Mouse (Mus musculus): ENCODE data around the gene Gm20388. TPM values are rescaled to one million over a fixed set of nuclear protein-coding genes. Genes with fewer than 3 reads are reported as not detected.

Gene Gm20388
- polyA plus RNA-seq, 1 experiment from 2014 or later: not detected

DNA sequence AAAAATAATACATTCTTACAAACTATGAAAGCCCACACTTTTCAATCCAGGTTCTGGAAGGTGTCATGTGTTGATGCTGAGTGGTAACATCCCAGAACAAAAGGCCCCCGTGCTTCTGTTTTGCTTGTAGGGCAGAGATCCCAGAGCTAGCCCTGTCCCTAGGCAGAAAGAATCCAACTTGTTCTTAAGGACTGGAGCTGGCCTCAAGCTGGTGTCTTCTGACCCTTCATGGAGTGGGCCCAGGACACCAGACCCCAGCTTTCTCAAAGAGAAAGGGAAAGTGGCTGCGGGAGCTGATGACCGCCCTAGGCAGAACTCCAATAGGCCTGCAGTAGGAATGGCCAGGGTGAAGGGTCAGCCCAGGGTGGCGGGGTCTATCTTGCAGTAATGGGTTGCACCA lies 86.6 kb downstream of the Gm20388 start:
- WGBS: 76% methylated on average over 4 of the region's 4 CpGs
- Histone ChIP-seq H3K4me2 (no peak overlapping the region), H3K27me3 (peaks cover 23% of the 10 kb centered on the region), H3K36me3 (no peaks in the 10 kb centered on the region), H3K4me1 (peaks cover 45% of the 10 kb centered on the region), H3K9ac (no peak overlapping the region), H3K9me3 (no peaks in the 10 kb centered on the region), H3K27ac (no peak overlapping the region), H3K4me3 (no peak overlapping the region)
- ATAC-seq (ENCODE audit: insufficient number of reproducible peaks, insufficient read depth, low FRiP score, low TSS enrichment, low read depth): no peak

DNA sequence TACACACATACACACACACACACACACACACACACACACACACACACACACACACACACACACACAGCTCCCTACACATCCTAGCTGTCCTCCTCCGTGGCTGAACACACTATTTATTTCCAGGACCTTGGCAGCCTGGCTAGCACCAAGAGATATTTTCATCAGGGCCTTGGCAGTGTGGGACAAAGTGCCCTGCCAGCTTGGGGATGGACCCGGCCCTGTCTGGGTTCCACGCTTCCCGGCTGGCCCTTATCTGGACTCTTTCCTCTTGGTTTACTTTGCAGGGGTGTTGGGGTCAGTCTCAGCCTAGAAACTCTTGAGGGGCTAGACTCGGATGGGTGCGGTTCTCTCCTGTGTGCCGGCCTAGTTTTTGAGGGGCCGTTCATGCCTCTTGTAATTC lies 89.8 kb downstream of the Gm20388 start:
- Histone ChIP-seq H3K4me3 (no peak overlapping the region), H3K4me2 (no peak overlapping the region), H3K27ac (no peak overlapping the region), H3K36me3 (no peaks in the 10 kb centered on the region), H3K9ac (no peak overlapping the region), H3K4me1 (peaks cover 31% of the 10 kb centered on the region), H3K9me3 (no peaks in the 10 kb centered on the region), H3K27me3 (no peaks in the 10 kb centered on the region)
- WGBS: 66% methylated on average over 8 of the region's 8 CpGs
- no peak for ATAC-seq (ENCODE audit: insufficient number of reproducible peaks, insufficient read depth, low FRiP score, low TSS enrichment, low read depth)

- no peaks in the 10 kb centered on the region for H3K36me3 ChIP-seq
- H3K4me3 ChIP-seq: no peak overlapping the region
- peaks cover 25% of the 10 kb centered on the region for H3K4me1 ChIP-seq
- WGBS: 69% methylated on average over 7 of the region's 7 CpGs
- no peak overlapping the region for H3K4me2 ChIP-seq
- H3K27me3 ChIP-seq: no peaks in the 10 kb centered on the region
- no peaks in the 10 kb centered on the region for H3K9me3 ChIP-seq
- ATAC-seq (ENCODE audit: insufficient number of reproducible peaks, insufficient read depth, low FRiP score, low TSS enrichment, low read depth): no peak
- H3K27ac ChIP-seq: no peak overlapping the region
- no peak overlapping the region for H3K9ac ChIP-seq
Measured at GRCm38 (mm10) chr8:120001712-120002111, 91.1 kb downstream of the Gm20388 start.

GRCm38 (mm10) chr8:120002348-120002747 lies 91.7 kb downstream of the Gm20388 start:
- Histone ChIP-seq H3K4me3 (no peak overlapping the region), H3K9me3 (no peaks in the 10 kb centered on the region), H3K4me2 (no peak overlapping the region), H3K36me3 (no peaks in the 10 kb centered on the region), H3K9ac (no peak overlapping the region), H3K4me1 (peaks cover 23% of the 10 kb centered on the region; the same call in 1 of the 2 replicates), H3K27me3 (no peaks in the 10 kb centered on the region), H3K27ac (no peak overlapping the region)
- no peak for ATAC-seq (ENCODE audit: insufficient number of reproducible peaks, insufficient read depth, low FRiP score, low TSS enrichment, low read depth)
- WGBS: 42% methylated on average over 9 of the region's 9 CpGs

- ATAC-seq (ENCODE audit: insufficient number of reproducible peaks, insufficient read depth, low FRiP score, low TSS enrichment, low read depth): no peak
- no peaks in the 10 kb centered on the region for H3K9me3 ChIP-seq
- no peak overlapping the region for H3K9ac ChIP-seq
- 36% methylated on average over 14 of the region's 14 CpGs for WGBS
- no peaks in the 10 kb centered on the region for H3K36me3 ChIP-seq
- no peak overlapping the region for H3K4me3 ChIP-seq
- no peak overlapping the region for H3K4me2 ChIP-seq
- no peaks in the 10 kb centered on the region for H3K27me3 ChIP-seq
- no peak overlapping the region for H3K27ac ChIP-seq
- peaks cover 23% of the 10 kb centered on the region; the same call in 1 of the 2 replicates for H3K4me1 ChIP-seq
Measured at GRCm38 (mm10) chr8:120004154-120004702, 93.6 kb downstream of the Gm20388 start.

GRCm38 (mm10) chr8:120004705-120005381 lies 94.2 kb downstream of the Gm20388 start:
- Histone ChIP-seq H3K36me3 (no peaks in the 10 kb centered on the region), H3K27me3 (no peaks in the 10 kb centered on the region), H3K9me3 (no peaks in the 10 kb centered on the region), H3K4me3 (no peak overlapping the region), H3K9ac (no peak overlapping the region), H3K4me2 (no peak overlapping the region), H3K27ac (no peak overlapping the region), H3K4me1 (peaks cover 23% of the 10 kb centered on the region; the same call in 1 of the 2 replicates)
- no peak for ATAC-seq (ENCODE audit: insufficient number of reproducible peaks, insufficient read depth, low FRiP score, low TSS enrichment, low read depth)
- WGBS: 51% methylated on average over 2 of the region's 2 CpGs

DNA sequence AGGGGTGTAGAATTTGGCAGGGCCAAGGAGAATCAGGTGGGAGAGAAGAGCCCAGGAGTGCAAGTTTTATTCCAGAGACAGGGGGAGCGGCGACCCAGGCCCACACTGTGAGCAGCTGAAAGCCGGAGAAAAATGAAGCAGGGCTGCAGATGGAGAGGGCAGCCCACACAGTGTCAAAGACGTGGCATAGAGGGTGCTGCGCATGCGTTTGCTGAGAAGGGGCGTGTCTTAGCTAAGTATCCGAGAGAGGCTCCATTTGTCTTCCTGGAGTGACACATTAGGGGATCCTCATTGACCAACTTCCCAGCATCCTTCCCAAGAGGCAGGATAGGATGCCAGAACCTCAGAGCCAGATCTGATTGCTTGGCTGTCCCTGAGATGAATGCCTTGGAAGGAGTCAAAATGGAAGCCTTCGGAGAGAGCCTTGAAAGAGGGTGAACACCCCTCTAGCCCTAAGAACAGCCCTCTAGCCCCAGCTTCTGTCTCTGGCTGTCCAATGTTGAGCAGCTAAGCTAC lies 96.1 kb downstream of the Gm20388 start:
- no peak for ATAC-seq (ENCODE audit: insufficient number of reproducible peaks, insufficient read depth, low FRiP score, low TSS enrichment, low read depth)
- Histone ChIP-seq H3K27me3 (no peaks in the 10 kb centered on the region), H3K9me3 (no peaks in the 10 kb centered on the region), H3K4me3 (no peak overlapping the region), H3K4me1 (0 out of 2 replicates have a peak, but pooled peaks cover 17% of the 10 kb centered on the region), H3K9ac (no peak overlapping the region), H3K36me3 (no peaks in the 10 kb centered on the region), H3K27ac (no peak overlapping the region), H3K4me2 (no peak overlapping the region)
- 47% methylated on average over 9 of the region's 9 CpGs for WGBS

DNA sequence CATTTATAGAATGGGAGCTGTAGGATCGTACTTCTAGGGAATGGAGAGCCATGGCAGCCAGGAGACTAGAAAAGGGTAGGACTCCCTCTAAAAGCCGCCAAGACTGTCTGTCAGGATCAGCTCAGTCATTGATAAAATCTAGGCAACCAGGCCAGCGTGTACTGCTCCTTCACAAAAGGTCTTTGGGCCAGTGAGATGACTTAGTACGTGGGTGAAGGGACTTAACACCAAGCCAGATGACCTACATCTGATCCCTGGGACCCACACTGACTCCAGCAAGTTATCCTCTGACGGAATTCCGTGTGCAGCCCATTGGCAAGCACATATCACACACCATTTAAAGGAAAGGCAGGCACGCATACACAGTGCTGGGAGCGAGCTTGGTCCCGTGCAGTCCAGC lies 96.5 kb downstream of the Gm20388 start:
- H3K9me3 ChIP-seq: no peaks in the 10 kb centered on the region
- H3K4me3 ChIP-seq: no peak overlapping the region
- ATAC-seq (ENCODE audit: insufficient number of reproducible peaks, insufficient read depth, low FRiP score, low TSS enrichment, low read depth): no peak
- no peak overlapping the region for H3K9ac ChIP-seq
- WGBS: 82% methylated on average over 9 of the region's 9 CpGs
- H3K4me2 ChIP-seq: no peak overlapping the region
- 0 out of 2 replicates have a peak, but pooled peaks cover 16% of the 10 kb centered on the region for H3K4me1 ChIP-seq
- no peaks in the 10 kb centered on the region for H3K36me3 ChIP-seq
- H3K27me3 ChIP-seq: no peaks in the 10 kb centered on the region
- H3K27ac ChIP-seq: no peak overlapping the region

- Histone ChIP-seq H3K36me3 (no peaks in the 10 kb centered on the region), H3K4me1 (peaks cover 22% of the 10 kb centered on the region), H3K4me2 (no peak overlapping the region), H3K9ac (no peak overlapping the region), H3K4me3 (no peak overlapping the region), H3K27me3 (no peaks in the 10 kb centered on the region), H3K27ac (no peak overlapping the region), H3K9me3 (no peaks in the 10 kb centered on the region)
- 62% methylated on average over 6 of the region's 6 CpGs for WGBS
- ATAC-seq (ENCODE audit: insufficient number of reproducible peaks, insufficient read depth, low FRiP score, low TSS enrichment, low read depth): no peak
Measured at GRCm38 (mm10) chr8:120009284-120009683, 98.6 kb downstream of the Gm20388 start.

GRCm38 (mm10) chr8:120012491-120012890 lies 101.8 kb downstream of the Gm20388 start:
- Histone ChIP-seq H3K4me3 (no peak overlapping the region), H3K9me3 (no peaks in the 10 kb centered on the region), H3K4me2 (no peak overlapping the region), H3K27ac (no peak overlapping the region), H3K36me3 (no peaks in the 10 kb centered on the region), H3K27me3 (no peaks in the 10 kb centered on the region), H3K4me1 (peaks cover 19% of the 10 kb centered on the region), H3K9ac (no peak overlapping the region)
- ATAC-seq (ENCODE audit: insufficient number of reproducible peaks, insufficient read depth, low FRiP score, low TSS enrichment, low read depth): no peak
- 82% methylated on average over 8 of the region's 8 CpGs for WGBS

DNA sequence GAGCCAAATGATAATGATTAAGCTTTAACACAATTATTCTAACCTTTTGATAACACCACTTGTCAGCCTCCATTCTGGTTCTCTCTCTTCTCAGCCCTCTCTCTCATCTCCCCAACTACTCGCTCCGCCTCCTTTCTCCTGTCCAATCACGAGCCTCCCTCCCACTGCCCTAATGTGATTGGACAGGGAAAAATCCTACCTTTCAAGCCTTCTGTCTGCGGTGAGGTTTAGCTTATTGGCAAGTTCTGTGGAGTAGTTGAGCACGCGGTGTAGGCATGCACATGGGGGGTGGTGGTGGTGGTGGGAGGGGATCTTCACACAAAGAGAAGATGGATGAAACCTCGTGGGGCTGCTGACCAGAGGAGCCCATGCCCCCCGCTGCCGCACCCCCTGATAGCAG lies 102.3 kb downstream of the Gm20388 start:
- H3K4me3 ChIP-seq: no peak overlapping the region
- no peak overlapping the region for H3K27ac ChIP-seq
- H3K36me3 ChIP-seq: no peaks in the 10 kb centered on the region
- peaks cover 19% of the 10 kb centered on the region for H3K4me1 ChIP-seq
- no peaks in the 10 kb centered on the region for H3K27me3 ChIP-seq
- WGBS: 30% methylated on average over 9 of the region's 9 CpGs
- H3K4me2 ChIP-seq: no peak overlapping the region
- ATAC-seq (ENCODE audit: insufficient number of reproducible peaks, insufficient read depth, low FRiP score, low TSS enrichment, low read depth): no peak
- no peaks in the 10 kb centered on the region for H3K9me3 ChIP-seq
- H3K9ac ChIP-seq: no peak overlapping the region
